Mouse (Mus musculus) hindlimb bud, embryonic 11.5 days (tissue): ENCODE data around the gene Sh3bgrl2.

ENCODE experiments used
- DNase-seq: peaks from one replicate; pipeline ENCODE4 v3.0.0-alpha.2; 2012; ENCODE audit warnings: low read depth, low spot score; ENCODE audit errors: extremely low spot score

Gene Sh3bgrl2

GRCm38 (mm10) chr9:83663981-83664897, 116.1 kb downstream of the Sh3bgrl2 start:
- DNase-seq, result no peak

DNA sequence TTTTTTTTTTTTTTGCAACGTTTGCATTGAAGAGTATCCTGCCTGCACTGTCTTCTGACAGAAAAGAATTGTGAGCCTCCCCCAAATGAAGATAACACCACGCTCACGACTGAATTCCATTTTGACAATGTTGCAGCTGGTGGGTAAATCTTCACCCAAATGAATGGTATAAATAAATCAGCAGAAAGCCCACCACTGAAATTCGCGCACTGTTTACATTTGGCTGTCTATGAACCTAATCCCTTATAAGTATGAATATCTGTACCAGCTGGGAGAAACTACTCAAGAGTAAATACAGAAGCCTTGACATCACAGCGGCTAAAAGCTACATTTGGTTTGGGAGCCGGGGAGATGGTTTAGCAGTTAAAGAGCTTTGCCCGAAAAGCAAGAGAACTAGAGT, 116.8 kb downstream of the Sh3bgrl2 start:
- no peak for DNase-seq

DNA sequence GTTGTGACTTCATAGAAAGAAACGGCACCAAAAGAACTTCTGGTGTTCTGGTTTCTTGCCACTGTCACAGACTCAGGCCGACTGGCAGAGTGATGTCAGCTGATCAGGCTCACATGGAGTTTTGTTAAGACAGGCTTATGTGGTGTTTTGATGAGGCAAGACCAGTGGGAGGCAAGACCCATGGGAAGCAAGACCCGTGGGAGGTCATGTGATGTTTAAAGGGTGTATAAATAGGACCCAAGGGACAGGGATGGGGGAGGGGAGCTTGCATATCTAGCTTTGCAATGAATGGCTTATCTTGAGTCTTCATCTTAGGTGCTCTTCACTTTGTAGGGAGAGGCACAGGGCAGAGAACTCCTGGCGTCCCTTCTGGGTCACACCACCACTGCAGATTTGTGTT, 118.9 kb downstream of the Sh3bgrl2 start:
- DNase-seq, result no peak

GRCm38 (mm10) chr9:83679626-83680025, 131.5 kb downstream of the Sh3bgrl2 start:
- no peak for DNase-seq

- DNase-seq, result no peak
Measured at GRCm38 (mm10) chr9:83681661-83682655, 133.8 kb downstream of the Sh3bgrl2 start.

GRCm38 (mm10) chr9:83686511-83687100, 138.5 kb downstream of the Sh3bgrl2 start:
- peak; percentile 71 for DNase-seq

DNA sequence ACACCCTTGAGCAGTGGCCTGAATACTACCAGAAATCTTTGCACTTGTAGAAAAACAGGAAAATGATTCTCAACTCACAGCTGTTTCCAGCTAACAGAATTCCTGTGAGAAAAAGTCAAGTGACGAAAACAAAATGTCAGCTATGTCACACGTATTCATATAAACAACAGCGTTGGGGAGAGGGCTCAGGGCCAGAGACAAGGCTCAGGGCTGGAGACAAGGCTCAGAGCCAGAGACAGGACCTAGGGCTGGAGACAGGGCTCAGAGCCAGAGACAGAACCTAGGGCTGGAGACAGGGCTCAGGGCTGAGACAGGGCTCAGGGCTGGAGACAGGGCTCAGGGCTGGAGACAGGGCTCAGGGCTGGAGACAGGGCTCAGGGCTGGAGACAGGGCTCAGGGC, 139.8 kb downstream of the Sh3bgrl2 start:
- no peak for DNase-seq
